Mouse (Mus musculus) hematopoietic stem cell, adult 5-6 weeks (primary cell): ENCODE data around the gene Snx27. TPM values are rescaled to one million over a fixed set of nuclear protein-coding genes. Genes with fewer than 3 reads are reported as not detected.

Source experiments
- ATAC-seq, 2 experiments: fragments of 125-278 bp in 1 of 2; replicated peaks in 1 of 2; 2 replicates each; pipeline ENCODE4 v1.8.0; 2016 to 2017; ENCODE audit warnings: inconsistent platforms in 2 of 2, mild to moderate bottlenecking in 2 of 2, moderate number of reproducible peaks in 2 of 2, low read depth in 1 of 2, moderate TSS enrichment in 1 of 2; ENCODE audit not compliant: low FRiP score in 2 of 2, poor library complexity in 2 of 2, severe bottlenecking in 2 of 2, insufficient read depth in 1 of 2, low TSS enrichment in 1 of 2
- total RNA-seq: library from RNA; stranded (forward); fragments of 172-1452, 232-1000 nt; gene quantifications from 2 replicates; pipeline ENCODE4 v1.2.3, GENCODE M21; 2017

The Snx27 gene
- total RNA-seq, 1 experiment from 2014 or later: 28.5 TPM

GRCm38 (mm10) chr3:94483790-94484439 lies 98.6 kb downstream of the Snx27 start:
- ATAC-seq: no peak

- peak; percentile 6 to 41; a peak in 1 of 4 replicates for ATAC-seq
Observed at GRCm38 (mm10) chr3:94482764-94483385, 99.6 kb downstream of the Snx27 start.

DNA sequence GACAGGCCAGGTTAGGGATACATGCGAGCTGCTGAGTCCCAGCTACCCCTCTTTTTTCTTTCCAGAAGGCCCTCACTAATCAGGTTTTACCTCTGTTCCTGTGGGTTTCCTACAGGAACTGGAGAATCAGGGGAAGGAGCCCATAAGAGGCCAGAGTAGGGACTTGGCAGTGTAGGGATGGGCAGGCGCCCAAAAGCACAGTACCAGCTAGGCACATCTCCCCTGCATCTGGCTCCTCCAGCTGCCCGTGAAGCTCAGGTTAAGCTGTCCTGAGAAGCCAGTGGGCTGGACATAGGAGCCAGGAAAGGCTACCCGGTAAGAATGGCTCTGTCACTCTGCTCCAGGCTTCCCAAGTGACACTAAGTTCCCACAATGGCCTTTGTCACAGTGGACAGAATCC lies 101.1 kb downstream of the Snx27 start:
- no peak for ATAC-seq

DNA sequence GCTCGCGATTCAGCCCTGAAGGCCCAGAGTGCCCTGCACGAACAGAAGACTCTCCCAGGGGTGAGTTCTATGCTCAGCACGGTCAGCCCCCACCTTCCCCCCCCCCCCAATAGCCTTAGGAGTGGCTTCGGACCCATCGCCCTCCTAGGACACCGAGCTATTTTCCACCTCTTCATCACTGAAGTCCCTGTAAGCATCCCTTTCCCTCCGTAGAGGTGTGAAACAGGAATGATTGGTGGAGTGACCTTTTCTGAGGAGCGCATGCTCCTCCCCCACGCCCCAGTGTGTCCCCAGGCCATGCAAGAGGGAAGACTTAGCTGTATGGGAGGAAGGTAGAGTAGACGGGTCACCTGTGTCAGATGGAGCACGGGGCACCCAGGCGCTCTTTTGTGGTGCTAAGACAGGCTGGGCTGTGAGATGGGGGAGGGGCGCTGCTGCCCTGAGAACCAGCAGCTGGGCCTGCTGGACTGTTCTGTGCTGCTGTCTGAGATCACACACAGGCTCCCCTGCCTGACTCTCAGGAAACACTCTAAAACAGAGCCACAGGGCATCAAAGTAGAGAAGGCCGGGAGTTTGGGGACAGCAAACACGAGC lies 102.1 kb downstream of the Snx27 start, which contains the start of gene Riiad1:
Gene Riiad1 (minus strand): TSS at position 51 of the 594 bp plus-strand sequence.
- no peak for ATAC-seq

GRCm38 (mm10) chr3:94479564-94479963 lies 103.0 kb downstream of the Snx27 start:
- 0 out of 4 replicates have a peak, but pooled peaks of 1 of the 2 experiments have one; percentile 29 for ATAC-seq

DNA sequence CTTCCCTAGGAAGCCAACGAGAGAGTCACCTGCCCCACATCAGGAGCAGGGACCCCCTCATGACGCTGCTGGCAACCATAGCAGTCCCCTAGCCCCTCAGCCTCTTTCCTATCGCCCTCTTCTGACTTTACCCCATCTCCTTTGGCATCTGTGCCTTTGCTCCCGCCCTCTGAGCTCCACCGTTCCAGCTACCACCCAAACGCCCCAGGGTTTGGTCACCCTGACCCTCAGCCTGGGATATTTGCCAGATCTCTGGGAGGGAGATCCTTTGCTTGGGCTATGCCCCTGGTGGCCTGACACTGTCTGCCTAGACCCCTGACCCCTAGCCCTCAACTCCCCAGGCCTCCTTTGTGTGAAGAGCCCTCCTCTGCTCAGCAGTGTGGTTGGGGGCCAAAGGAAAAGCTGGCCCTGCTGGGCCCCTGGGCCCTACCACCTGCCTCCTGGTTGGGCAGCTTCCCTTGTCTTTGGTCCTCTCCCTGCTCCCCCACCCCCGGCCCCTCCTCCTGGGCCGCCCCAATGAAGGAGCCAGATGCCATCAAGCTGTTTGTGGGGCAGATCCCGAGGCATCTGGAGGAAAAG lies 103.8 kb downstream of the Snx27 start:
- no peak for ATAC-seq

DNA sequence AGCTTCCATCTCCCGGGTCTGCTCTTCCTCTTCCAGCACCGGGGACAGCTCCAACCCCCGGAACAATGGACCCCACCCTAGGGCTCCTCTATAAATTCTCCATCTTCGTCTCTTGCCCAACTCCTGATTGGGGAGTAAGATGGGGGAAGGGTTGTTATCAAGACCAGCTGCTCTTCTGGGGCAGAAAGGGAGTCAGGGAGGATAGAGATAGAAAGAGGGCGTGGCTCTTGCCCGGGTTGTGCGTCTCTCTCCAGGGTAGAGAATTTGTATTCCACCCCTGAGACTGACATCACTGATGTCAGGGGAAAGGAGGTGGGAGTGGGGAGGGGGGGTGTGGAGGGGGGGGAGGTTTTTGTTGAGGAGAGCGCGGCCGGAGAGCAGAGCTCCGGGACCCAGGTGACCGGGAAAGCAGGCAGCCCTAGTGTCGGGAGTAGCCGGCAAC lies 104.5 kb downstream of the Snx27 start, which contains the start of gene Celf3:
Gene Celf3 (plus strand): TSS at position 315 of the 442 bp plus-strand sequence.
- ATAC-seq: no peak

DNA sequence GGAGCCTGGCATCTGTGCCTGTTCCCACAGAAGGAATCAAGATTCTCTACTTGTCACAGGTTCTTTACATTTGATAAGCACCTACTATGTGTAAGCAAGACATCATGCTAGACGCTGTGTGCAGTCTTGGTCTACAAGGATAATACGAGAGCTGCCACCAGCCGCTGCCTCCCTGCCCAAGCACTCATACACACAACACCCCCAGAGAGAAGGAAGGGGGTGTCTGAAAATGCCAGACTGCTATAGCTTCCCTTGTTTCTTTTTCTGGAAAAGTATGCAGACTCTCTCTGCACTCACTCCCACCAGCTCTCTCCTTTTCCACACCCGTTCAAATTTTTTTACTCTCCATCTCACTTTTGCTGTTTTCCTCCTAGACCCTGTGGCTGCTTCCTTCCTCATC lies 105.1 kb downstream of the Snx27 start:
- ATAC-seq: no peak

- ATAC-seq: no peak
Observed at GRCm38 (mm10) chr3:94476301-94477035, 106.0 kb downstream of the Snx27 start.

DNA sequence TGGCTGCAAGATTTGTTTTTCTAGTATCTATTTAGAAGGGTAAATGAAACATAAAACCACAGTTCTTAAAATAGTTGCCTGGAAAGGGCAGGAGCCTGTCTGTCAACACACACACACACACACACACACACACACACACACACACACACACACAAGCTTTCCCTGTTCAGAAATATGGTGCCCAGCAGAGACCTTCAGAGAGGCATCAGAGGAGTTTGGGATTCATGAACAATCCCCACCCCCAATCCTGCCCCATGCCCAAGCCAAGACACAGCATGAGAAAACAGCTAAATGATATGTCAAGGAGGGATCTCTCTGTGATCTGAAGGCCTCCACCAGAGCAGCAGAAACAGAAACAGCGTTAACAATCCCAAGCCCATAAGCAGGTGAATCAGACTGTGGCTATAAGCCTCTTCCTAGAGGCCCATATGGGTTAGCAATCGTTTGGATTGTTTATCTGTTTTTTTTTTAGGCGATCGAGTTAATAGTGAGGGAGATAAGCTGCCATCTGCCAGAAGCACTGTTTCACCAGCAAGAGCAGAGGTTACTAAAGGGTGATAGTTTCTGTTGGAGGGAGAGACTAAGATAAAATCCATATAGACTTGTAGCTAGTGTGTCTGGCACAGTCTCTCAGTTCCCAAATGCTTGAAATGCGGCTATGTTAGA lies 108.8 kb downstream of the Snx27 start:
- no peak for ATAC-seq

DNA sequence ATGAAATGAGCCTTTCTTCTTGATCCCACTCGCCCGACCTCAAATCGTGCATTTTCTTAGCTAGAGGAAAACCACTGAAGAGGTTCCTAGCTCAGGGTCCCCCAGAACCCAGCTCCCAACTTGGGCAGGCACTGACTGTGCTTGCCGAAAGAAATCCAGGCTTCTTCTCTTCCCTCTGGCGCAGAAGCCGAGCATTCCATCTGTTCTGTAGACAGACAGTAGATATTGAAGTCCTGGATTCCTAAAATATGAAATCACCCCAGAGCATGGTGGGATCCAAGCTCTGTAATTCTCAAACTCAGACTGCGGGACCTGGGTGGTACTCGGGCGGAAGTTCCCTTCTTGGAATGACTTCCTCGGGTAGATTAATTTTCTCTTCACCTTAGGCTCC lies 109.4 kb downstream of the Snx27 start:
- ATAC-seq: no peak

DNA sequence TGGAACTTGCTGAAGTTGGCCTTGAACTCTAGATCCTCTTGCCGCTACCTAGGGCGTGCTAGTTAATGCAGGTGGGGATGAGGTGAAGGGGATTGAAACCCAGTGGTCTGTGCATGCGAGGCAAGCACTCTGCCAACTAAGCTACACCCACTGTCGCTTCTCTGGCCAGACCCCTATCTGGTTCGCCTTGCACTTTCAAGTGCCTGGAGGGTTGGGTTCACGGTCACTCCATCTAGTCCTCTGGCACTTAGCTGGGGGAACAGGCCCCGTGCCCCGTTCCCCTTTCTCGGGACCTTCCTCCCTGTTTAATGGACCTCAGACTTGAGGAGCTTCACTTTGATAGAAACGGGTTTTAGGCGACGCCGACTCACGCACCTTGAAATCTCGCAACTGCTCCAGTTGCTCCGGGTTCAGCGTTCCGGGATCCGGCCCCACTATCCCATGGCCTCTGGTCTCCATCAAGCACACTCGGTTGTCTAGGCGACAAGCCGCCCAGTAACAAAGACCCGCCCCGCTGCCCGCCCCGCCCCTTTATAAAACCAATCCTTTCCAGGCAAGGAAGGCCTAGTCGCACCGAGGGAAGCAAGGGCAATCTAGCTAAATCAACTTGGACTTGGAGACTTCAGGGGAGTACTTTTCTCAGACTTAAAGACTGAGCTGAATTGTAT lies 109.9 kb downstream of the Snx27 start:
- ATAC-seq: no peak

GRCm38 (mm10) chr3:94468931-94469330 lies 113.6 kb downstream of the Snx27 start:
- peak in 1 of 2 experiments; percentile 47; a peak in 1 of 4 replicates for ATAC-seq

- ATAC-seq: no peak
Observed at GRCm38 (mm10) chr3:94465632-94466430, 116.7 kb downstream of the Snx27 start.

GRCm38 (mm10) chr3:94463926-94464578 lies 118.5 kb downstream of the Snx27 start:
- ATAC-seq: no peak
